Mouse (Mus musculus): ENCODE measurements around the gene Ncln. TPM values are rescaled to one million over a fixed set of nuclear protein-coding genes. Genes with fewer than 3 reads are reported as not detected.

Ncln gene
- polyA plus RNA-seq, 1 experiment from 2014 or later = 80.9 TPM

GRCm38 (mm10) chr10:81494260-81495041, 1.7 kb downstream of the Ncln start:
- Histone ChIP-seq H3K4me2 (ENCODE audit: low read length) (no peak overlapping the region), H3K27ac (ENCODE audit: low read length) (no peak overlapping the region), H3K4me3 (replicated peaks; ENCODE audit: low read length) (no peak overlapping the region), H3K9ac (replicated peaks; ENCODE audit: low read depth, low read length) (no peak overlapping the region), H3K9me3 (ENCODE audit: control insufficient read depth, low read length) (no peaks in the 10 kb centered on the region), H3K36me3 (ENCODE audit: control insufficient read depth, insufficient read depth) (peaks cover 7% of the 10 kb centered on the region; the same call in 1 of the 2 replicates), H3K27me3 (replicated peaks; ENCODE audit: control insufficient read depth, insufficient read depth, low read length) (no peaks in the 10 kb centered on the region), H3K4me1 (replicated peaks; ENCODE audit: control insufficient read depth, insufficient read depth, low read length) (peaks cover 19% of the 10 kb centered on the region)
- ATAC-seq = no peak
- WGBS = 90% methylated on average over 11 of the region's 11 CpGs

- H3K36me3 ChIP-seq (ENCODE audit: control insufficient read depth, insufficient read depth) = peaks cover 9% of the 10 kb centered on the region; the same call in 1 of the 2 replicates
- peaks cover 19% of the 10 kb centered on the region for H3K4me1 ChIP-seq (replicated peaks; ENCODE audit: control insufficient read depth, insufficient read depth, low read length)
- no peaks in the 10 kb centered on the region for H3K9me3 ChIP-seq (ENCODE audit: control insufficient read depth, low read length)
- no peak overlapping the region for H3K27ac ChIP-seq (ENCODE audit: low read length)
- H3K9ac ChIP-seq (replicated peaks; ENCODE audit: low read depth, low read length) = no peak overlapping the region
- no peak for ATAC-seq
- WGBS = 87% methylated on average over 8 of the region's 8 CpGs
- no peak overlapping the region for H3K4me2 ChIP-seq (ENCODE audit: low read length)
- no peaks in the 10 kb centered on the region for H3K27me3 ChIP-seq (replicated peaks; ENCODE audit: control insufficient read depth, insufficient read depth, low read length)
- no peak overlapping the region for H3K4me3 ChIP-seq (replicated peaks; ENCODE audit: low read length)
These were observed 2.5 kb downstream of the Ncln start for GRCm38 (mm10) chr10:81493601-81494220.

- Histone ChIP-seq H3K4me1 (replicated peaks; ENCODE audit: control insufficient read depth, insufficient read depth, low read length) (peaks cover 19% of the 10 kb centered on the region), H3K27me3 (replicated peaks; ENCODE audit: control insufficient read depth, insufficient read depth, low read length) (no peaks in the 10 kb centered on the region), H3K36me3 (ENCODE audit: control insufficient read depth, insufficient read depth) (peaks cover 16% of the 10 kb centered on the region; the same call in 1 of the 2 replicates), H3K9me3 (ENCODE audit: control insufficient read depth, low read length) (no peaks in the 10 kb centered on the region), H3K4me2 (ENCODE audit: low read length) (no peak overlapping the region), H3K9ac (replicated peaks; ENCODE audit: low read depth, low read length) (no peak overlapping the region), H3K4me3 (replicated peaks; ENCODE audit: low read length) (no peak overlapping the region), H3K27ac (ENCODE audit: low read length) (no peak overlapping the region)
- no peak for ATAC-seq
- WGBS = 90% methylated on average over 11 of the region's 11 CpGs
These were observed 3.5 kb downstream of the Ncln start for GRCm38 (mm10) chr10:81492606-81493240.

DNA sequence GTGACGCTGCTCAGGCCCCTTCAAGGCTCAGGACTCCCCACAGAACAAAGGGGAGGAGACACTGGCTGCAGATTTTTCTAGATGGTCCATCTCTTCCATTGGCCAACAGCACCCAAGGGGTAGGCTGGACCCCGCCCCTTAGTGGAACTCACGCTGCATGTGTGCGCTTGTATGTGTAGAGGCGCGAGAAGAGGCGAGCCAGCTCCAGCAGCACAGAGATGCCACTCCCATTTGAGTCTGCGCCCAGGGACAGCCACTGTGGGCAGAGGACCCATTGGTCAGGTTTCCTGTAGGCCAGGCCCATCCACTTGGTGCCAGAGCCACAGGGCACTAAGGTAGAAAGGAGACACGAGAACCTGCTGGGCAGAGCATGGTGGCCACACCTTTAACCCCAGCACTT, 5.2 kb downstream of the Ncln start:
- Histone ChIP-seq H3K4me1 (replicated peaks; ENCODE audit: control insufficient read depth, insufficient read depth, low read length) (peaks cover 15% of the 10 kb centered on the region), H3K4me3 (replicated peaks; ENCODE audit: low read length) (no peak overlapping the region), H3K27ac (ENCODE audit: low read length) (no peak overlapping the region), H3K4me2 (ENCODE audit: low read length) (no peak overlapping the region), H3K27me3 (replicated peaks; ENCODE audit: control insufficient read depth, insufficient read depth, low read length) (no peaks in the 10 kb centered on the region), H3K9ac (replicated peaks; ENCODE audit: low read depth, low read length) (no peak overlapping the region), H3K9me3 (ENCODE audit: control insufficient read depth, low read length) (no peaks in the 10 kb centered on the region), H3K36me3 (ENCODE audit: control insufficient read depth, insufficient read depth) (peaks cover 27% of the 10 kb centered on the region)
- WGBS = 94% methylated on average over 9 of the region's 9 CpGs
- ATAC-seq = no peak

DNA sequence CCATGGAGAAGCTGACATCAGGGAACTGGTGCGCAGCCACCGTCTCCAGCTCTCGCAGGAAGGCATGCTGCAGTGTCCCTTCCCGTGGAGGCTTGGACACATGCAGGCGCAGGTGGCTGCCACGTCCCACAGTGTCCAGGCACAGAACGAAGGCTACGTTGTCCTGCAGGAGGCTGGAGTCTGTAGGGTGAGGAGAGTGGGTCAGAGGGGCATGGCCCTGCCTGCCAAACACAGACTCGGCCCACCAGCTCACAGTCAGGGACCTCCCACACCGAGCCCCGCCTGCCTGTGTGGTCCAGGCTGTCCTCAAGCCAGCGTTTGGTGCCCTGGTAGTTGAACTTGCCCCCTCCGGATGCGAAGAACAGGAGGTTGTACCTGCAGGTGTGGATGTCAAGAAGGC, 6.3 kb downstream of the Ncln start:
- no peak overlapping the region for H3K4me2 ChIP-seq (ENCODE audit: low read length)
- no peak overlapping the region for H3K4me3 ChIP-seq (replicated peaks; ENCODE audit: low read length)
- H3K9me3 ChIP-seq (ENCODE audit: control insufficient read depth, low read length) = no peaks in the 10 kb centered on the region
- H3K9ac ChIP-seq (replicated peaks; ENCODE audit: low read depth, low read length) = no peak overlapping the region
- peaks cover 8% of the 10 kb centered on the region for H3K4me1 ChIP-seq (replicated peaks; ENCODE audit: control insufficient read depth, insufficient read depth, low read length)
- WGBS = 87% methylated on average over 14 of the region's 14 CpGs
- peaks cover 27% of the 10 kb centered on the region for H3K36me3 ChIP-seq (ENCODE audit: control insufficient read depth, insufficient read depth)
- H3K27ac ChIP-seq (ENCODE audit: low read length) = no peak overlapping the region
- no peaks in the 10 kb centered on the region for H3K27me3 ChIP-seq (replicated peaks; ENCODE audit: control insufficient read depth, insufficient read depth, low read length)
- no peak for ATAC-seq

DNA sequence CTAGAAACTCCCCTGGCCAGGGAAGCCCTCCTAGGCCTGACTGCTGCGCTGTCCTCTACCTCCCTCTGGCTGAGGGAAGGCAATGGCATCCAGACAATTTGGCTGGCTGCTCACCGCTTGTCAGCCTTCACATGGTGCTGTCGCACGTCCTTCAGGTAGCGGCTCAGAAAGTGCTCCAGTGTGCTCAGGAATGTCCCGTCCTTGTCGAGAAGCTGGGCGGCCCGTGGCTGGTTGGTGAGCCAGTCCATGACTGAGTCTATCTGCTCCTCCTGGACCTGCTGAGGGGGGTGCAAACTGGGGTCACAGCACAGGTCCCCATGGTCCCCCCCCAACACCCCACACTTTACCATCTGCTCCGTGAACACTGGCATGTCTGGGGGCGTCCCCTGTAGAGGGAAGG, 8.1 kb downstream of the Ncln start:
- peaks cover 27% of the 10 kb centered on the region for H3K36me3 ChIP-seq (ENCODE audit: control insufficient read depth, insufficient read depth)
- H3K27ac ChIP-seq (ENCODE audit: low read length) = no peak overlapping the region
- H3K27me3 ChIP-seq (replicated peaks; ENCODE audit: control insufficient read depth, insufficient read depth, low read length) = no peaks in the 10 kb centered on the region
- ATAC-seq = no peak
- no peaks in the 10 kb centered on the region for H3K9me3 ChIP-seq (ENCODE audit: control insufficient read depth, low read length)
- WGBS = 88% methylated on average over 11 of the region's 11 CpGs
- no peak overlapping the region for H3K4me3 ChIP-seq (replicated peaks; ENCODE audit: low read length)
- no peak overlapping the region for H3K9ac ChIP-seq (replicated peaks; ENCODE audit: low read depth, low read length)
- H3K4me2 ChIP-seq (ENCODE audit: low read length) = no peak overlapping the region
- peaks cover 10% of the 10 kb centered on the region; the same call in 1 of the 2 replicates for H3K4me1 ChIP-seq (replicated peaks; ENCODE audit: control insufficient read depth, insufficient read depth, low read length)

- no peak overlapping the region for H3K4me2 ChIP-seq (ENCODE audit: low read length)
- no peak overlapping the region for H3K27ac ChIP-seq (ENCODE audit: low read length)
- H3K27me3 ChIP-seq (replicated peaks; ENCODE audit: control insufficient read depth, insufficient read depth, low read length) = no peaks in the 10 kb centered on the region
- peaks cover 14% of the 10 kb centered on the region for H3K4me1 ChIP-seq (replicated peaks; ENCODE audit: control insufficient read depth, insufficient read depth, low read length)
- H3K36me3 ChIP-seq (ENCODE audit: control insufficient read depth, insufficient read depth) = peaks cover 24% of the 10 kb centered on the region
- H3K9me3 ChIP-seq (ENCODE audit: control insufficient read depth, low read length) = no peaks in the 10 kb centered on the region
- no peak overlapping the region for H3K9ac ChIP-seq (replicated peaks; ENCODE audit: low read depth, low read length)
- ATAC-seq = no peak
- H3K4me3 ChIP-seq (replicated peaks; ENCODE audit: low read length) = no peak overlapping the region
- 86% methylated on average over 10 of the region's 10 CpGs for WGBS
These were observed 9.7 kb downstream of the Ncln start for GRCm38 (mm10) chr10:81486496-81486895.

DNA sequence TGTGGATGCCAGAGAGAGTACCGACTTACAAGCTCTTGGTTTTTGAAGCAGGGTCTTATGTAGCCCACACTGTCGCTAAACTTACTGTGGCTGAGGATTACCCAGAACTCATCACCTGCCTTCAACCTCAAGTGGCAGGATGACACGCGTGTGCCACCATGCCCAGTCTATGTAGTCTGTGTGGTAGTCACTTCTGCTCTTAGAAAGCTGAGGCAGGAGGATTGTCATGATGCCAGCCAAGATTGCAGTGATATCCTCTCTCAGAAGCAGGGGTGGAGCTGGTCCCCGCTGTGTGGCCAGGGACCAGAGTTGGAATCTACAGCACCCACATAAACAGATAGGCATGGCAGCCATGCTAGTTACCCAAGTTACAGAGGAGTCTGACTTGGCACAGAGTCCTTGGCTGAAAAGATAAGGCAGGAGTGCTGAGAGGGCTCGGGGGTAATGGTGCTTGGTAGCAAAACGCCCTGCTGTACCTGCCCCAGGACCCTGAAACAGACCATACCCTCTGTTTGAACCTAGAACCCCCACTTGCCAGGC, 10.6 kb downstream of the Ncln start:
- Histone ChIP-seq H3K27ac (ENCODE audit: low read length) (no peak overlapping the region), H3K9me3 (ENCODE audit: control insufficient read depth, low read length) (no peaks in the 10 kb centered on the region), H3K4me2 (ENCODE audit: low read length) (no peak overlapping the region), H3K36me3 (ENCODE audit: control insufficient read depth, insufficient read depth) (peaks cover 19% of the 10 kb centered on the region), H3K9ac (replicated peaks; ENCODE audit: low read depth, low read length) (no peak overlapping the region), H3K27me3 (replicated peaks; ENCODE audit: control insufficient read depth, insufficient read depth, low read length) (no peaks in the 10 kb centered on the region), H3K4me1 (replicated peaks; ENCODE audit: control insufficient read depth, insufficient read depth, low read length) (peaks cover 22% of the 10 kb centered on the region), H3K4me3 (replicated peaks; ENCODE audit: low read length) (no peak overlapping the region)
- WGBS = 79% methylated on average over 7 of the region's 7 CpGs
- no peak for ATAC-seq

- peaks cover 27% of the 10 kb centered on the region for H3K4me1 ChIP-seq (replicated peaks; ENCODE audit: control insufficient read depth, insufficient read depth, low read length)
- no peak overlapping the region for H3K9ac ChIP-seq (replicated peaks; ENCODE audit: low read depth, low read length)
- H3K36me3 ChIP-seq (ENCODE audit: control insufficient read depth, insufficient read depth) = peaks cover 19% of the 10 kb centered on the region
- H3K4me3 ChIP-seq (replicated peaks; ENCODE audit: low read length) = no peak overlapping the region
- no peaks in the 10 kb centered on the region for H3K27me3 ChIP-seq (replicated peaks; ENCODE audit: control insufficient read depth, insufficient read depth, low read length)
- H3K9me3 ChIP-seq (ENCODE audit: control insufficient read depth, low read length) = no peaks in the 10 kb centered on the region
- no peak overlapping the region for H3K4me2 ChIP-seq (ENCODE audit: low read length)
- no peak for ATAC-seq
- H3K27ac ChIP-seq (ENCODE audit: low read length) = 0 out of 2 replicates have a peak overlapping the region, but pooled peaks have one; percentile 2
- WGBS = 40% methylated on average over 2 of the region's 2 CpGs
These were observed 11.1 kb downstream of the Ncln start for GRCm38 (mm10) chr10:81485060-81485449.
